Mouse (Mus musculus) left cerebral cortex, adult 2 months (tissue): ENCODE data around the gene Necab3. TPM values are rescaled to one million over a fixed set of nuclear protein-coding genes. Genes with fewer than 3 reads are reported as not detected.
A peak's percentile ranks its signal among the peaks of the same experiment; 100 is the strongest.

Source experiments
- DNase-seq, 2 experiments: peaks; one replicate each; pipeline ENCODE4 v3.0.0; 2021 to 2022; ENCODE audit warnings: low spot score in 2 of 2, mixed read lengths in 1 of 2; ENCODE audit errors: extremely low spot score in 1 of 2
- H3K27ac ChIP-seq: fragments of 200-600 bp; 2 replicates; pipeline ENCODE4 v1.8.1; 2022
- H3K4me3 ChIP-seq: fragments of 200-600 bp; 2 replicates; pipeline ENCODE4 v1.8.1; 2022
- CTCF ChIP-seq: fragments of 200-600 bp; IDR thresholded peaks from 2 replicates; pipeline ENCODE4 v1.8.1; 2022; ENCODE audit warnings: antibody characterized with exemption, mild to moderate bottlenecking, moderate library complexity
- intact Hi-C: fragments of 180-260 bp; cut with DNase I; formaldehyde crosslinking; loops from one replicate; pipeline ENCODE4 v1.15.1; 2025
- long read RNA-seq, 2 experiments: library from polyadenylated mRNA; stranded (forward); transcript quantifications; one replicate each; pipeline ENCODE4 v2.0.0; 2021; ENCODE audit warnings: borderline mapping rate in 2 of 2
- total RNA-seq, 2 experiments: library from RNA; stranded (reverse); gene quantifications; 2 replicates each; pipeline ENCODE4 v1.2.3; 2021

The Necab3 gene
- 10 to 100 TPM; 79.3 to 82.7 TPM for total RNA-seq
- long read RNA-seq, experiment 1, transcript Necab3-201 (13 exons, 1,829 nt), result major isoform, 47 of 88 reads
- long read RNA-seq, experiment 1, partial matches to known transcripts, result 4 of 88 reads
- long read RNA-seq, experiment 1, other reads (novel, unspliced or antisense), result 36 of 88 reads
- long read RNA-seq, experiment 2, transcript Necab3-201 (13 exons, 1,829 nt), result major isoform, 32 of 58 reads
- long read RNA-seq, experiment 2, partial matches to known transcripts, result 5 of 58 reads
- long read RNA-seq, experiment 2, other reads (novel, unspliced or antisense), result 21 of 58 reads

DNA sequence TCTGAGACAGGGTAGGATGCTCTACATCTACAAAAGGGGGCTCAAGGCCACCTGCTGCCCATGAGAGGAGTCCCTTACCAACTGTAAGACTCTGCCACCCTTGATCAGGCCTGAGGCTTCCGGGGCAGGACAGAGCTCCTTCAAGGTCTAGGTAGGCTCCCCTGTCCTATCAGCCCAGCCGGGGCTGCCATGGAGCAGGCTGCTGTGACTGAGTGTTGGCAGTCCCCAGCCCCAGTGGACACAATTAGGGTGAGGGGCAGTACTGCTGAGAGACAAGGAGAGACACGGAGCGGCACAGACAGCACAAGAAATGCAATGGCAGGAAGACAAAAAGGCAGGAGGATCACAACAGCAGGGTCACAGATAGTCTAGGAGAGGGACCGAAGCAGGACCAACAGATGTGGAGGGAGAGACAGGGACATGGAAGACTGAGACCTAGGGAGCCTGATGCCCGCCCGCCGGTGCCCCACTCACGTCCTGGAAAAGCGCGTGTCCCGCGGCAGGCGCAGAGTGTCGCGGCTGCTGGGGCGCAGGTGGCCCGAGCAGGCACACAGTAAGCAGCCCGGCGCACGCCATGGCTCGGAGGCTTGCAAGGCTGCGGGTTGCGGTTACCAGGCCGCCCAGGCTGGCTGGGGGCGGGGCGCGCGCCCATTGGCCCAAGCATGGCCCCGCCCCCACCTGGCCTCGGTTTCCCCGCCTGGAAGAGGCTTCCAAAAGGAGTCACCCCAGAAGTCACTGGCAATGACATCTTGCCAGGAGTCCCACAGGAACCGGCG is at the start of gene Necab3:
Gene Necab3 (minus strand): TSS at position 627 of the 776 bp plus-strand sequence.
- intact Hi-C loops, result no loop called here
- DNase-seq, result peak; percentile 69 to 73
- peak within 1 kb of the TSS; percentile 83 for H3K27ac ChIP-seq
- TF ChIP-seq CTCF, result no peak
- peak within 1 kb of the TSS; percentile 72 for H3K4me3 ChIP-seq

DNA sequence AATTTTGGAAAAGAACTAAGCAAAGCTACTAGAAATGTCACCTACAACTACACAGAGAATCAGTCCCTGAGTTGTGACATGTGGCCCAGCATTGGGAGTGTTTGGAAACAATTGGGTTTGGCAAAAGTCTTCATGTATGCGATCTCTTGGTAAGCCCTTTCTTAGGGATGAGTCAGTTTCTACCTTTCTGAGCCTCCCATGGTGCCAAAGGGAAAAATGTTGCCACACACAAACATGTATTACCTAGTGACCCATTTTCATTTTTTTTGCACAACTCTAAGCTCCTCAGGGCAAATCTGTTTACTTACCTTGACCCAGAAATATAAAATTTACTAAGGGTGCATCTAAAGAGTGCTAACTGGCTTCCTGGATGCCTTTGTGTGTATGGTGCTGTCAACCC is 48.3 kb upstream of the Necab3 start:
- TF ChIP-seq CTCF, result no peak
- DNase-seq, result no peak
- intact Hi-C loops, result no loop called here

DNA sequence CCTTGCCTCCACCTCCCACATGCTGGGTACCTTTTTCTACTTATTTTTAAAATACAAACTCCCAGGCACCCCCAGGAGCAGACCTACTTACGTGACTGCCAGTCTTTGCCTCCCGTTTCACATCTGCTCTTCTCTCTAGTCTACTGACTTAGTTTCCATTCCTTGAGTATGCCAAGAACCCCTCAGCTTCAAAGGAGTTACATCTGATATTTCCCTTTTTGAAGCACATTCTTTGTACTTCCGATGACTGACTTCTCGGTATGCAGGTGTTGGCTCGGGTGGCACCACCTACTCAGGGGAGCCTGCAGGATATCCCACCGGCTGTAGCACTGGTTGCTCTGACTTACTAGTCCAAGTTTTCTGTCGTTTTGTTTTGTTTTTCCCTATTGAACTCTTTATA is 45.5 kb upstream of the Necab3 start:
- no peak for TF ChIP-seq CTCF
- Histone ChIP-seq H3K27ac (peak overlapping the region; percentile 52; the same call in 1 of the 2 replicates), H3K4me3 (peak overlapping the region; percentile 98)
- DNase-seq, result no peak
- intact Hi-C loops, result no loop called here

More for the DNA sequence above, 48.3 kb upstream of the Necab3 start:
- no peak overlapping the region for H3K27ac ChIP-seq
- no peak overlapping the region for H3K4me3 ChIP-seq

DNA sequence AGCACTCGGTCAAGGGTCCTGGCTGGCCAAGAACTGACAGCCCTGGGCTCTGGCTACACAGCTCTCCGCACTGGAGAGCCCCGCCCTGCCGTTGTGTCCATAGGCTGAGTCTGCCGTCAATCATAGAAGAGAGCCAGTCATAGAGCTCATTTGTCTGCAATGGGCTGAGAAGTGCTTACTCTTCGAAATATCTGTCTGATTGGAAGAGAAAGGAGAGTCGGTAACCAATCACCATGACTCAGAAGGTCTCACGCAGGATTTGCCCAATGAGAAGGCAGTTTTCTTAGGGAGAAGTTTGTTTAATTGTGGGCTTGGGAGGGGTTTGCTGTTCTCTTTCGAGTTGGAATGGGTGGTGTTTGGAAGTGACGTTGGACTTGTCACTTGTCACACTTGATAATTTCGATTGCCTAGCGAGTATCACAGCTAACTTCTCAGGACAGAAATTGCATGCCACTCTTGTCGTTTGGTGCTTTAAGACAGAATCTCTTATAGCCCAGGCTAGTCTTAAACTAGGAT is 45.0 kb upstream of the Necab3 start, which contains the start of gene Pxmp4:
Gene Pxmp4 (minus strand): TSS at position 71 of the 516 bp plus-strand sequence.
- Histone ChIP-seq H3K27ac (peak within 1 kb of the TSS; percentile 83), H3K4me3 (peak within 1 kb of the TSS; percentile 98)
- intact Hi-C loops, result no loop called here
- no peak for TF ChIP-seq CTCF
- peak; percentile 99 for DNase-seq

DNA sequence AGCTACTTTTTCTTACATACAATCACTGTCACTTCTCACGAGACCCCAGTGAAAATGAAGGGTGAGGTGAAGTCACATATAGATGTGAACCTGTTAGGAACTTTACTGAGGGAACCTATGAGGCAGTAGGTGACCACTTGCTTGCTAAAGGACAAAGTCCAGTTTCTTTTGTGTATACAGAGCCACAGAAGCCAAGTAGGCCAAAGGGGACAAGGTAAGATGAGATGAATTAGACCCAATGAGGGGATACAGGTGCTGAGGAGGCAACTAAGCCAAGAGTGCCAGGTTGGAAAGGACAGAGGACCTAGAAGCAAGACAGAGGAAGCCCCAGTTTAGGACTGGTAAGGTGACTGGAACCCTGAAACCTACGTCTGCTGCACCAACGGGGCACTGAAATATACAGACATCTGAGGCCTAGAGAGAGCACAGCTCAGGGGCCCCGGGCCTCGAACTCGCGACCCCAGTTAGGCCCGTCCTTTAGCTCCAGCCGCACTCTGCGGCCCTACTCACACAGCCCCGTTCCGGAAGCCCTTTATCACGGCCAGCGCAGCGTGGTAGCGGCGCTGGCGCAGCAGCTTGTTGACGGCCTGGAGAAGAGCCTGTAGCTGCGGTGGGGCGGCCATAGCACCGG is 44.4 kb upstream of the Necab3 start:
- intact Hi-C loops, result no loop called here
- TF ChIP-seq CTCF, result no peak
- Histone ChIP-seq H3K27ac (peak overlapping the region; percentile 83), H3K4me3 (peak overlapping the region; percentile 98)
- DNase-seq, result no peak

DNA sequence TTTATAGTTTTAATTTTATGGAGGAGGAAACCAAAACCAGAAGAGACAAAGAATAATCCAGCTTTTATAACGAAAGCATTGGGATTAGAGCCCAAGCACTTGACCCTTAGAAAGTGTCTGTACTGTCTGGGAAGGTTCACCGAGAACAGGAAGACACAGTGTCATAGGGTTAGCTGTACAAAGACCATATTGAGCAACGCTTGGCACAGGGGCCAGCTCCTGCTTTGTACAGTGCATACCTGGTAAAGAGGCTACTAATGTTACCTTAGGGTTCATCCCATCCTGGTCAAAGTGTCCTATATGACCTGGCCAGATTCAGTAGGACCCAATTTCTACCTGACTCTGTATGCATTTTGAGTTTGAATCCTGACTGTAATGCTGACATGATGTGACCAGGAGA is 42.6 kb upstream of the Necab3 start:
- TF ChIP-seq CTCF, result no peak
- Histone ChIP-seq H3K27ac (no peak overlapping the region), H3K4me3 (no peak overlapping the region)
- DNase-seq, result no peak
- intact Hi-C loops, result no loop called here

DNA sequence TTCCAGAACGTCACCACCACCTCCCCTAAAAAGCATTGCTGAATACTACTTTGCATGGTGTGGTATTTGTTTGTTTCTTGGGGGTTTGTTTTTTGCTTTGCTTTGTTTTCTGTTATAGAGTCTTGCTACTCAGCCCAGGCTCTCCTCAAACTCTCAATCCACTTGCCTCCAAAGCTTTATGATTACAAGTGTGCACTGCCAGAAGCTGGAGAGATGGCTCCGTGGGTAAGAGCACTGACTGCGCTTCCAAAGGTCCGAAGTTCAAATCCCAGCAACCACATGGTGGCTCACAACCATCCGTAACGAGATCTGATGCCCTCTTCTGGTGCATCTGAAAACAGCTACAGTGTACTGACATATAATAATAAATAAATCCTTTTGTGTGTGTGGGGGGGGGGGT is 41.9 kb upstream of the Necab3 start:
- intact Hi-C loops, result no loop called here
- Histone ChIP-seq H3K27ac (no peak overlapping the region), H3K4me3 (no peak overlapping the region)
- no peak for TF ChIP-seq CTCF
- DNase-seq, result no peak

DNA sequence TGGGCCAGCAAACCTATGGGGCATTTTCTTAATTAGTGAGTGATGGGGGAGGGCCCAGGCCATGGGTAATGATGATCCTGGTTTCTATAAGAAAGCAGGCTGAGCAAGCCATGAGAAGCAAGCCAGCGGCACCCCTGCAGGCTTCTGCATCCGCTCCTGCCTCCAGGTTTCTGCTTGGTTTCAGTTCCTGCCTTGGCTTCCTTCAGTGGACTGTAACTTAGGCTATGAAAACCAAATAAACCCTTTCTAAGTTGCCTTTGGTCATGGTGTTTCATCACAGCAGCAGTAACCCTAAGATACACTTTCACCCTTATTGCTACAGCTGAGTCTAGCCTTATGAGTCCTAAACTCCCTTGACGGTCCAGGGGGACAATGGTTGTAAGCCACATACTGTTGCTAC is 38.7 kb upstream of the Necab3 start:
- TF ChIP-seq CTCF, result no peak
- Histone ChIP-seq H3K27ac (no peak overlapping the region), H3K4me3 (no peak overlapping the region)
- DNase-seq, result no peak
- intact Hi-C loops, result no loop called here

DNA sequence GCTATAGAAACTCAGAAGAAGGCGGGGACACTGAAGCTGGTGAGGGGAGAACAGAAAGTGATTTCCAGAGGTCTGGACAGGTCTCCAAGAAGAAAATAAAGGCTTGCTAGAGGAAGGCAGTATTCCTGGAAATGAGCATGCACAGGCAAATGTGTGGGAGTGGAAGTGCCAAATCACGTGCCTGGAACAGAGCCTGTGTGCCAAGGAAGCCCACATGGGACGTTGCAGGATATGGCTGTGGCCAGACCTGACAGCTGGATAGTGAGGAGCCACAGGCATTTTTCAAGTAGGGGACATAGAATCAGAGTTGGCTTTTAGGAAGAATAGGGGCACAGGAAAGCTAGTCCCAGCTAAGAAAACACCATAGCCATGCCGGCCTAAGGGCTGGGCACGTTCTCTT is 37.1 kb upstream of the Necab3 start:
- intact Hi-C loops, result no loop called here
- TF ChIP-seq CTCF, result no peak
- no peak overlapping the region for H3K4me3 ChIP-seq

DNA sequence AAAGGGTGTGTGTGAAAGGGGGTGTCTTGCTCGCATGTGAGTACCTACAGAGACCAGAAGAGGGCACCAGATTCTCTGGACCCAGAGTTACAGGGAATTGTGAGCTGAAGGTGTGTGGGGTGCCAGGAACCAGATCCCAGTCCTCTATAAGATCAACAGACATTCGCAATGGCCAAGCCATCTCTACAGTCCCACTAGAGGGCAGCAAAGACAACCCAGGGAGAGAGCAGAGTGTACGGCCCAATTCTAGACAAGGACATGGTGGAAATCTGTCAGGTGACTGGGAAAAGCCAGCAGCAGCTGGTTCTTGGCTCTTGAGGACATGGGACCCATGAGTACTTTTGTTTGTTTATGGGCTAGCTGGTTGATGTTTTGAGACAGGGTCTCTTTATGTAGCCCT is 34.3 kb upstream of the Necab3 start:
- DNase-seq, result no peak
- intact Hi-C loops, result no loop called here
- Histone ChIP-seq H3K27ac (no peak overlapping the region), H3K4me3 (no peak overlapping the region)
- peak; percentile 57 for TF ChIP-seq CTCF

More for the DNA sequence above, 37.1 kb upstream of the Necab3 start:
- no peak for DNase-seq
- H3K27ac ChIP-seq, result no peak overlapping the region

DNA sequence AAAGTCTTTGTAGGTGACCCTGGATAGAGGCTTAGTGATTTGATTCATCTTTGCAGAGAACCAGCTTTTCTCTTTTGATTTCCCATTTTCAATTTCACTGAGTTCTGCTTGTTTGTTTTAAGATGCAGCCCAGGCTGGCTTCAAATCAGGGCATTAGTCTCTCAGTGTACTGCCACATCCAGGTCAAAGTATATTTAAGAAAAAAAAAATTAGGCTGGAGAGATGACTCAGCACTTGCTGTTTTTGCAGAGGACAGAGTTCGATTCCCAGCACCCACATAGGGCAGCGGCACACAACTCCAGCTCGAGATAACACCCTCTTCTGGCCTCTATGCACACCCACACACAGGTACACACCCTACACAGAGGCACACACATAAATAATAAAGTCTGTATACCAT is 32.5 kb upstream of the Necab3 start:
- Histone ChIP-seq H3K4me3 (no peak overlapping the region), H3K27ac (no peak overlapping the region)
- no peak for DNase-seq
- no peak for TF ChIP-seq CTCF
- intact Hi-C loops, result no loop called here

DNA sequence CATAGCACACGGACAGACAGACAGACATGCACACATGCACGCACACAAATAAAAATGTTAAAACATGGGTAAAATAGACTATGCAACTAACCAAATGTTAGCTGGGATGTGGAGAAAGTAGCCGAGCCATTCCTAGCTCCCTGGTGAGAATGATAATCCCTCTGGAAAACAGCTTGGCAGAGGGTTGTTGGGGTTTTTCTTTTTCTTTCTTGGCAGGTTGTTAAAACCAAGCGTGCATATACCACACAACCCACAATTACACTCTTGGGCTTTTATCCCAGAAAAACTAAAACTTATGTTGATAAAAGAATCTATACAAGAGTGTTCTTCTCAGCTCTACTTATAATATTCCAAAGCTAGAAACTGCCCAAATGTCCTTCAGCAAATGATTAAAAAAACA is 30.4 kb upstream of the Necab3 start:
- Histone ChIP-seq H3K4me3 (no peak overlapping the region), H3K27ac (no peak overlapping the region)
- no peak for DNase-seq
- no peak for TF ChIP-seq CTCF
- intact Hi-C loops, result no loop called here
